Mouse (Mus musculus) G1E (cell line): ENCODE measurements at regions not wholly inside any gene's neighbourhood (a gene's known extent, or its start where the extent isn't known, plus 50 kb on each side); places are given as distances from the start of the nearest gene placed in this dataset.

Experiments
- ATAC-seq: 2 replicates; pipeline ENCODE4 v1.8.0; 2016; ENCODE audit warnings: mild to moderate bottlenecking; ENCODE audit not compliant: insufficient number of reproducible peaks, poor library complexity, low FRiP score, severe bottlenecking; ENCODE audit errors: extremely low read depth
- DNase-seq: peaks from one replicate; pipeline ENCODE4 v3.0.0; 2012; ENCODE audit warnings: low spot score
- H3K27me3 ChIP-seq: 2 replicates; pipeline ENCODE4 v1.6.1; 2012; ENCODE audit warnings: mild to moderate bottlenecking, low read length, inconsistent platforms; ENCODE audit not compliant: insufficient read depth
- H3K36me3 ChIP-seq: replicated peaks from 2 replicates; pipeline ENCODE3; 2012; ENCODE audit warnings: mild to moderate bottlenecking, inconsistent platforms
- H3K4me1 ChIP-seq: 2 replicates; pipeline ENCODE4 v1.6.1; 2012; ENCODE audit warnings: low read depth, low read length, inconsistent platforms, mixed read lengths; ENCODE audit not compliant: insufficient read depth
- H3K4me3 ChIP-seq: 2 replicates; pipeline ENCODE4 v1.5.1; 2012; ENCODE audit warnings: low read depth, mild to moderate bottlenecking, inconsistent platforms, low read length, moderate library complexity, mixed read lengths
- H3K9me3 ChIP-seq: replicated peaks from 2 replicates; pipeline ENCODE4 v1.6.1; 2012; ENCODE audit warnings: inconsistent platforms
- CTCF ChIP-seq: IDR thresholded peaks from 2 replicates; pipeline ENCODE4 v1.5.1; 2012; ENCODE audit warnings: low read depth, low read length, inconsistent platforms, mixed read lengths
- GATA1 ChIP-seq: IDR thresholded peaks from 2 replicates; pipeline ENCODE4 v1.6.1; 2012; ENCODE audit warnings: borderline replicate concordance, low read length, inconsistent platforms, mixed read lengths
- GATA2 ChIP-seq: IDR thresholded peaks from 2 replicates; pipeline ENCODE4 v1.6.1; 2012; ENCODE audit warnings: low read depth, low read length, inconsistent platforms, borderline replicate concordance
- POLR2AphosphoS5 ChIP-seq: IDR thresholded peaks from 2 replicates; pipeline ENCODE4 v1.6.1; 2012; ENCODE audit warnings: low read depth, low read length, inconsistent platforms; ENCODE audit not compliant: insufficient replicate concordance
- TAL1 ChIP-seq: conservative IDR thresholded peaks from 2 replicates; pipeline ENCODE4 v1.6.1; 2012; ENCODE audit warnings: low read depth, low read length, inconsistent platforms, mixed read lengths

DNA sequence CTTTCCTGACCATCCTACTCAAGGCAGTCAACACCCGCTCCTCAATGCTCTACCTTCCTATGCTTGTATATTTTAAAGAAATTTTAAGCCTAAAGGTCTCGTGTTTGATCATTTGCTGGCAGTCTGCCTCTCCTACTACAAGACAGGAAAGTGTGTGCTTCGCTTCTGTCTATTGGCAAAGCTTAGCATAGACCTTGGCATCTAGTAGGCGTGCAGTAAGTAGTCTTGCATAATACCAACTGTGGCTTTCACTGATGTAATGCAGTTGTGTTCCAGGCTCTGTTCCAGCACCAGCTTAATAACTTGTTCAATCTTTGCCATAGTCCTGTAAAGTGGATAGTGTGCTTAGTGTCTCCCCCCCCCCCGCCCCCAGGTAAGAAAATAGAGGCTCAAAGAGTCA lies 179.5 kb upstream of the Sox2 start:
- Histone ChIP-seq H3K36me3 (no peaks in the 10 kb centered on the region), H3K4me3 (no peak overlapping the region), H3K27me3 (no peaks in the 10 kb centered on the region), H3K9me3 (no peaks in the 10 kb centered on the region), H3K4me1 (no peaks in the 10 kb centered on the region)
- ATAC-seq (no peak), DNase-seq (no peak)
- no peak for TF ChIP-seq GATA1
- TF ChIP-seq TAL1, result no peak
- no peak for TF ChIP-seq CTCF
- no peak for TF ChIP-seq POLR2AphosphoS5
- no peak for TF ChIP-seq GATA2

DNA sequence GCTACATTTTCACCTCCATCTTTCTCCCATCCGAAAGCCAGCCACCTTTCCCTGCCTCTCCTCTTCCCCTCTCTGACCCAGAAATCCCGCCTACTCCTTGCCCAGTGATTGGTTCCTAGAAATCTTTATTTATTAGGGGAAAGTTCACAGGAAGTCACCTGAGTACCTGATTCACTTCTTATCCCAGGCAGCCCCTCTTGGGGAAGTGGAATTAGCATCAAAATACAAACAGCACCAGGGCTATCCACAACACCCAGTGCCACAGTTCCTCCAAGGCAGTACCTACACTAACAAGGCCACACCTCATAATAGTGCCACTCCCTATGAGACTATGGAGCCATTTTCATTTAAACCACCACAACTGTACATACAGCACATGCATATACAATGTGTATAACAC lies 180.3 kb upstream of the Sox2 start:
- no peaks in the 10 kb centered on the region for H3K36me3 ChIP-seq
- H3K4me1 ChIP-seq, result no peaks in the 10 kb centered on the region
- ATAC-seq (no peak), DNase-seq (no peak)
- no peaks in the 10 kb centered on the region for H3K27me3 ChIP-seq
- no peaks in the 10 kb centered on the region for H3K9me3 ChIP-seq
- H3K4me3 ChIP-seq, result no peak overlapping the region
- TF ChIP-seq GATA2 (no peak), GATA1 (no peak), CTCF (no peak), TAL1 (no peak), POLR2AphosphoS5 (no peak)

DNA sequence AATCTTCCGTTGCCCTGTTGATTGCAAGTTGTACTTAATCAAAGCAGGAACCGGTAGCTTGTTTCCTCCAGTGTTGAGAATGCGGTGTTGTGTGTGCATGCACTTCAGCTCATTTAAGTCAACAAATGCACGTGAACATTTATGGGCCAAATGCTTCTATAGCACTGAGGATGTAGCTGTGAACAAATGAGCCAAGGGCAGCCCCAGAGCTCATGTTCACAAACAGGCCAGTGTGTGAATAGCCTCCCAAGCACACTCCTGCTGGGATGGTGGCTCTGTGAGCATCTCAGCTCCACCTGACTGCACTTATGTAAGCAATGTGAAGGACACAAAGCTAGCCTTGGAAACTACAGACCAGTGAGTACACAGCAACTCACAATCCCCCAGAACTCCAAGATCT lies 183.9 kb upstream of the Sox2 start:
- no peaks in the 10 kb centered on the region for H3K9me3 ChIP-seq
- no peaks in the 10 kb centered on the region for H3K36me3 ChIP-seq
- no peak overlapping the region for H3K4me3 ChIP-seq
- DNase-seq (no peak), ATAC-seq (no peak)
- H3K27me3 ChIP-seq, result no peaks in the 10 kb centered on the region
- TF ChIP-seq GATA2, result no peak
- TF ChIP-seq GATA1, result no peak
- no peaks in the 10 kb centered on the region for H3K4me1 ChIP-seq

DNA sequence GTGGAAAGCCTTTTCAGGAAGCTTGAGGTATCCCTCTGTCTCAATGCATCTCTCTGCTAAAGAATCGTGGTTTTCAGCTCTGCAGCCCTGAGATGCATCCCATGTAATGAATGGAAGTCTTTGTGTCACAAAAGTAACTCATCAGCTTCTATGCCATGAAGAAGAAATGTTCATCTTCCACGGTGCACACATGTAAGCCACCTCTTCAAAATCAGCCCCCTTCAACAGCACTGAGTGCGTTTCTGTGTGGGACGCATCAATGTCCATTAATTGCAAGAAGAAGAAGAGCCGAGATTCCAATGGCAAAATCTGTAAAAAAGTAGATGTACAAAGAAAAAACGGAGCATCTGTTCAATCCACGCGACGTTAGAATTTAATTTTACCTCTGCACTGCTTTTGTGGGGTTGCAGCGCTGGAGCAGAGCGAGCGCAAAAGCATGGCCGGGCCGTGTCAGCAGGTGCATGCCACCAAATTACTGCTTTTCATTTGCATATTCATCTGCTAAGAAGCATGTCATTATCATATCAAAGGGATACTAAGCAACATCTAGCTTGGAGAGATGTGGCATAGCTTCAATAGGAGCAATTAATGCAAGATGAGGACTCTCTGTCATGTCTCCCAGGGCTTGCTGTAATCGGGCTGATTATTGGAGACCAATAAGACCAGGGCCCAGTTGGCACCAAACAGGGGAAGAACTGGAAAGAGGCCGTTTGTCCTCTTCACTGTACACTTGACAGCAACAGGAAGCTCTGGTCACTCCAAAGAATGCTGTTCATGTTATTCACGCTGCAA lies 185.0 kb upstream of the Sox2 start:
- Histone ChIP-seq H3K27me3 (no peaks in the 10 kb centered on the region), H3K4me3 (no peak overlapping the region), H3K36me3 (no peaks in the 10 kb centered on the region), H3K9me3 (no peaks in the 10 kb centered on the region), H3K4me1 (no peaks in the 10 kb centered on the region)
- no peak for TF ChIP-seq CTCF
- no peak for TF ChIP-seq GATA1
- no peak for TF ChIP-seq GATA2
- TF ChIP-seq TAL1, result no peak
- no peak for TF ChIP-seq POLR2AphosphoS5
- ATAC-seq (no peak), DNase-seq (no peak)

DNA sequence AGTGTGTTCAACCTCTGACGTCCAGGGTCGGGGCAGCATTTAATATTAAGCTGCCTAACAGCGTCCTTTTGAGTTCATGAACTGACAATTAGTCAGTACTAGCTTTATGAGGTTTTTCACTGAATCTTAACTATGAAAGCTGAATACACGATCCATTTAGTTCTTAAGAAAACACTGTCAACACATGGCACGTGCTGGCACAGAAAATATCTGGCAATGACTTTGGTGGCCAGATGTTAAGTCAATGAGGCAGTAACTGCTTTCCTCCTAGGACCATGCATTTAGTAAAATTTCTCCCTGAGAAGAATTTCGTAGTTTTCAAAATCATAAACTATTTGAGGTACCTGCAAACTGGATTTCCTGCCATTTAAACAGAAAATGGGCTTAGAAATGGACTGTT lies 191.4 kb upstream of the Sox2 start:
- Histone ChIP-seq H3K4me3 (no peak overlapping the region), H3K36me3 (no peaks in the 10 kb centered on the region), H3K27me3 (no peaks in the 10 kb centered on the region), H3K4me1 (no peaks in the 10 kb centered on the region), H3K9me3 (peaks cover 4% of the 10 kb centered on the region)
- no peak for TF ChIP-seq GATA1
- TF ChIP-seq TAL1, result no peak
- ATAC-seq (no peak), DNase-seq (no peak)

DNA sequence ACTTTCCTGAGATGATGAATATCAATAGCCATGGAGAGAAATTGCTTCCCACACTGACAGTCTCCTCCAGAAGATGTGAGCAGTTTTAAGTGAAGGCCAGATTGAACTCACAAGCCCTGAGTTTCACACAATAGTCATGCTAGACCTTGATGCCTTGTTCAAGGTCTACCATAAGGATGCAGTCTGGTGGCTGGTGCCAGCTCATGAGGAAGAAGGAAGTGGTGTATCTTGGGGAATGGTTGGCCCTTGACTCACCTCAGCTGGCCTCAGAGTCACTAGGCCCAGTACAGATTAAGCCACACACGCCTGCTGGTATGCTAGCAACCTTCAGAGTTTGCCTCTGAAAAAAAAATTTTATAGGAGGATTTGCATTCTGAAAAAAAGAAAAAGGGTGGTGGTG lies 192.4 kb upstream of the Sox2 start:
- DNase-seq (no peak), ATAC-seq (no peak)
- no peaks in the 10 kb centered on the region for H3K4me1 ChIP-seq
- peaks cover 4% of the 10 kb centered on the region for H3K9me3 ChIP-seq
- H3K27me3 ChIP-seq, result no peaks in the 10 kb centered on the region
- H3K4me3 ChIP-seq, result no peak overlapping the region
- no peaks in the 10 kb centered on the region for H3K36me3 ChIP-seq
- TF ChIP-seq CTCF (no peak), TAL1 (no peak), GATA1 (no peak), POLR2AphosphoS5 (no peak), GATA2 (no peak)
